Mouse (Mus musculus) CH12.LX (cell line): ENCODE data around the gene Abcc2.

ENCODE experiments used
- CTCF ChIP-seq, 2 experiments: IDR thresholded peaks in 1 of 2; conservative IDR thresholded peaks in 1 of 2; 2 replicates each; pipeline ENCODE4 v1.5.1; 2011 to 2012; ENCODE audit warnings: low read depth in 2 of 2, low read length in 2 of 2, improper control_type of control experiment in 1 of 2, inconsistent platforms in 1 of 2, mild to moderate bottlenecking in 1 of 2, moderate library complexity in 1 of 2
- EP300 ChIP-seq: IDR thresholded peaks from 2 replicates; pipeline ENCODE4 v1.6.1; 2011; ENCODE audit warnings: low read length, improper control_type of control experiment
- MAZ ChIP-seq: IDR thresholded peaks from 2 replicates; pipeline ENCODE4 v1.6.1; 2012; ENCODE audit warnings: low read depth, mild to moderate bottlenecking, inconsistent platforms, low read length, improper control_type of control experiment, moderate library complexity
- MEF2A ChIP-seq: IDR thresholded peaks from 2 replicates; pipeline ENCODE4 v1.6.1; 2014; ENCODE audit warnings: low read depth, mild to moderate bottlenecking, inconsistent platforms, low read length, improper control_type of control experiment, borderline replicate concordance
- POLR2A ChIP-seq: IDR thresholded peaks from 2 replicates; pipeline ENCODE4 v1.6.1; 2011; ENCODE audit warnings: low read depth, mild to moderate bottlenecking, improper control_type of control experiment, low read length
- SIN3A ChIP-seq: IDR thresholded peaks from 2 replicates; pipeline ENCODE4 v1.6.1; 2012; ENCODE audit warnings: low read length, improper control_type of control experiment, inconsistent platforms
- ZNF384 ChIP-seq: IDR thresholded peaks from 2 replicates; pipeline ENCODE4 v1.6.1; 2012; ENCODE audit warnings: low read depth, low read length, improper control_type of control experiment, inconsistent platforms

DNA sequence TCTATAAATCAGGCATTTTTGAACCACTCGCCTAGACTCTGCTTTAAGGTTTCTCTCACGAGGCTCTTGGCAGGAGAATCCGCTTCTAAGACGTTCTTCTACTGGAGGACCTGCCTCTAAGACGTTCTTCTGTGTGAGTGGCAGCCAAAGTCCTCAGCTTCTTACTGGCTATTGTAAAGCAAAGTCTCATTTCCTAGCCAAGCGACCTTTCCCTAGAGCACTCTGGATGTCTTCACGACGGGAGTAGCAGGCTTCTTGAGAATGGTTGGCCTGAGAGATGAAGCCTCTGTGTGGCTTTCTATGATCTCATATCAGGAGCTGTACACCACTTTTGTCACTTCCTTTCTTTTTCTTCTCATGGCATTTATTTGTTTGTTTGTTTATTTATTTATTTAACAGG lies 13.5 kb downstream of the Abcc2 start:
- TF ChIP-seq CTCF (conservative IDR thresholded peaks at IDR 0.05 in 1 of 2, IDR thresholded peaks at IDR 0.05 in 1 of 2; ENCODE audit: low read depth in 2 of 2, low read length in 2 of 2) (no peak), MEF2A (no peak), EP300 (no peak), SIN3A (no peak), POLR2A (no peak), MAZ (no peak), ZNF384 (no peak)
